Mouse (Mus musculus): ENCODE data around the gene Zmynd19. TPM values are rescaled to one million over a fixed set of nuclear protein-coding genes. Genes with fewer than 3 reads are reported as not detected.

Zmynd19 gene
- polyA plus RNA-seq, 1 experiment from 2014 or later: 17.7 TPM

GRCm38 (mm10) chr2:25000544-25001235 is 51.1 kb downstream of the Zmynd19 start:
- no peaks in the 10 kb centered on the region for H3K36me3 ChIP-seq
- WGBS: 79% methylated on average over 3 of the region's 3 CpGs

GRCm38 (mm10) chr2:25003946-25004786 is 54.6 kb downstream of the Zmynd19 start:
- H3K36me3 ChIP-seq: no peaks in the 10 kb centered on the region
- no peaks in the 10 kb centered on the region for H3K9me3 ChIP-seq
- WGBS: 75% methylated on average over 9 of the region's 9 CpGs
- H3K27ac ChIP-seq: no peak overlapping the region
- no peak overlapping the region for H3K9ac ChIP-seq
- no peak overlapping the region for H3K4me3 ChIP-seq
- ATAC-seq (ENCODE audit: low FRiP score): no peak
- no peak overlapping the region for H3K4me2 ChIP-seq
- H3K27me3 ChIP-seq: no peaks in the 10 kb centered on the region
- no peaks in the 10 kb centered on the region for H3K4me1 ChIP-seq (replicated peaks)

More at GRCm38 (mm10) chr2:25000544-25001235, 51.1 kb downstream of the Zmynd19 start:
- Histone ChIP-seq H3K27ac (no peak overlapping the region), H3K27me3 (no peaks in the 10 kb centered on the region), H3K4me1 (replicated peaks) (no peaks in the 10 kb centered on the region), H3K4me2 (no peak overlapping the region), H3K9ac (no peak overlapping the region), H3K9me3 (no peaks in the 10 kb centered on the region), H3K4me3 (no peak overlapping the region)
- ATAC-seq (ENCODE audit: low FRiP score): no peak

GRCm38 (mm10) chr2:25006767-25007166 is 57.2 kb downstream of the Zmynd19 start:
- Histone ChIP-seq H3K9me3 (no peaks in the 10 kb centered on the region), H3K9ac (no peak overlapping the region), H3K4me2 (no peak overlapping the region), H3K36me3 (no peaks in the 10 kb centered on the region), H3K27me3 (no peaks in the 10 kb centered on the region), H3K4me3 (no peak overlapping the region), H3K27ac (no peak overlapping the region), H3K4me1 (replicated peaks) (no peaks in the 10 kb centered on the region)
- ATAC-seq (ENCODE audit: low FRiP score): no peak
- WGBS: 91% methylated on average over 1 of the region's 1 CpGs

GRCm38 (mm10) chr2:25008250-25008649 is 58.7 kb downstream of the Zmynd19 start:
- Histone ChIP-seq H3K4me1 (replicated peaks) (no peaks in the 10 kb centered on the region), H3K9ac (no peak overlapping the region), H3K9me3 (no peaks in the 10 kb centered on the region), H3K4me2 (no peak overlapping the region), H3K27ac (no peak overlapping the region), H3K4me3 (no peak overlapping the region), H3K36me3 (no peaks in the 10 kb centered on the region), H3K27me3 (no peaks in the 10 kb centered on the region)
- no peak for ATAC-seq (ENCODE audit: low FRiP score)

Small RNA genes lying within 50 kb of the gene (microRNA-seq; reads per million reads assigned to microRNA genes)
- not detected for gene Gm22875

Other genes starting within 250 kb of the Zmynd19 start
- gene Cacna1b, start 186.6 kb upstream of the Zmynd19 start, polyA plus RNA-seq (2015; fragmentation: Nextera tagmentation; extraction: Ambion mirVana): 10.9 and 11.5 TPM in 2 replicates
- 126 and 131 TPM in 2 replicates for gene Ehmt1, start 30.2 kb upstream of the Zmynd19 start, polyA plus RNA-seq (2015; fragmentation: Nextera tagmentation; extraction: Ambion mirVana)
- 23.9 and 26.0 TPM in 2 replicates for gene Arrdc1, start 14.5 kb upstream of the Zmynd19 start, polyA plus RNA-seq (2015; fragmentation: Nextera tagmentation; extraction: Ambion mirVana)
- gene Dph7, start 12.6 kb downstream of the Zmynd19 start, polyA plus RNA-seq (2015; fragmentation: Nextera tagmentation; extraction: Ambion mirVana): 36.0 and 38.1 TPM in 2 replicates
- gene Mrpl41, start 25.3 kb downstream of the Zmynd19 start, polyA plus RNA-seq (2015; fragmentation: Nextera tagmentation; extraction: Ambion mirVana): 171 and 181 TPM in 2 replicates
- gene Pnpla7, start 26.2 kb downstream of the Zmynd19 start, polyA plus RNA-seq (2015; fragmentation: Nextera tagmentation; extraction: Ambion mirVana): 3.0 and 3.4 TPM in 2 replicates
- 130 and 136 TPM in 2 replicates for gene Nsmf, start 104.6 kb downstream of the Zmynd19 start, polyA plus RNA-seq (2015; fragmentation: Nextera tagmentation; extraction: Ambion mirVana)
- gene Entpd8, start 130.5 kb downstream of the Zmynd19 start, polyA plus RNA-seq (2015; fragmentation: Nextera tagmentation; extraction: Ambion mirVana): not detected in 2 replicates
- not detected in 2 replicates for gene Noxa1, start 145.4 kb downstream of the Zmynd19 start, polyA plus RNA-seq (2015; fragmentation: Nextera tagmentation; extraction: Ambion mirVana)
- gene Nrarp, start 231.0 kb downstream of the Zmynd19 start, polyA plus RNA-seq (2015; fragmentation: Nextera tagmentation; extraction: Ambion mirVana): 21.4 and 24.6 TPM in 2 replicates
- gene Tor4a, start 247.1 kb downstream of the Zmynd19 start, polyA plus RNA-seq (2015; fragmentation: Nextera tagmentation; extraction: Ambion mirVana): 1.6 and 1.9 TPM in 2 replicates